Mouse (Mus musculus) cerebellum, postnatal 14 days (tissue): Measurements from ENCODE around the gene Dclre1b.
"Not testable (repeated sequence)": the region's sequence is repeated elsewhere in the genome, so short reads cannot be mapped to it uniquely, and the experiment has no call there.

Experiments used
- DNase-seq, 2 experiments: peaks; one replicate each; pipeline ENCODE4 v3.0.0; 2021; ENCODE audit warnings: mixed read lengths in 2 of 2

The Dclre1b gene

DNA sequence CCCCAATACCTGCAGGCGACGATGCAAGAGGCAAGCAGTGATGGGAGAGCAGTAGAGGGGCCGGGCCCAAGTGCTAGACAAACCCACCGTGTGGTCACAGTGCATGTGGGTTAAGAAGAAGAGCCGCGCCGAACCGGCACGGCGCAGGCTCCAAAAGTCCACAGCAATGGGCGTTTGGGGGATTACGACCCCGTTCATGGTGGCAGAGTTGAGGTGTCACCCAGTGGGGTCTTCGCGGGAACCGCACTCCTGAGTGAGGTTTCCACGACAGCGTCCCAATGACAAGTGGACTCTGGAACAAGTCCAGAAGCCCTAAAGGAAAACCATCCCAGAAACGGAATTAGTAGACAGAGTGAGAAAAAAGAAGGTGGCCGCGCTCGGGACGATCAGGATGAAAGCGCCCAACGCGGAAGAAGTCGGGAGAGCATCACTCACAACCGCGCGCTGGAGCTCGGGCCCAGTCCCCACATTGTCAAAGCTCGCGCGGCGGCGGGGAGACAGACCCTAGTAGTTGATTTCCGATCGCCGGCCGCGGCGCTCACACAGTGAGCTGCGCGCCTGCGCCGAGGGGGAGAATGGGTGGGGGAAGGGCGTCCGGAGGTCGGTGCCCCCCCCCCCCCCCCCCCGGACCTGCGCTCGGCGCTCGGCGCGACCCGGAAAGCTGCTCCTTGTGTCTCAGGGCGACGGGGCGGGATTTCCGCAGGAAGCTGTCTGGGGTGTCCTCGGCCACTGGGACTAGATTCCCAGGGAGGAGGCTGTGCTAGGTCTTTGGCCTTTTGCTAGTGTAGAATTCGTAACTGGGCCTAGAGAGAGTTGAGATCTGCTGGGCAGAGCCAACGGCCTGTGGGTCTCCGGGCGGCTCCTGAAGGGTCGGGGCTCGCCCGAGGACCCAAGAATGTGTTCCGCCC is at the start of gene Dclre1b, which contains the start of the genes Ap4b1 and Gm43064:
TSS of gene Dclre1b (minus strand) at position 554 of the 908 bp plus-strand sequence.
TSS of gene Ap4b1 (plus strand) at position 630 of the 908 bp plus-strand sequence.
TSS of gene Gm43064 (plus strand) at position 683 of the 908 bp plus-strand sequence.
- DNase-seq = peak; percentile 94 to 95

GRCm38 (mm10) chr3:103857977-103858563 is 48.8 kb upstream of the Dclre1b start:
- no peak for DNase-seq

- DNase-seq = peak; percentile 26 to 53
Measured at GRCm38 (mm10) chr3:103857036-103857805, 48.0 kb upstream of the Dclre1b start.

DNA sequence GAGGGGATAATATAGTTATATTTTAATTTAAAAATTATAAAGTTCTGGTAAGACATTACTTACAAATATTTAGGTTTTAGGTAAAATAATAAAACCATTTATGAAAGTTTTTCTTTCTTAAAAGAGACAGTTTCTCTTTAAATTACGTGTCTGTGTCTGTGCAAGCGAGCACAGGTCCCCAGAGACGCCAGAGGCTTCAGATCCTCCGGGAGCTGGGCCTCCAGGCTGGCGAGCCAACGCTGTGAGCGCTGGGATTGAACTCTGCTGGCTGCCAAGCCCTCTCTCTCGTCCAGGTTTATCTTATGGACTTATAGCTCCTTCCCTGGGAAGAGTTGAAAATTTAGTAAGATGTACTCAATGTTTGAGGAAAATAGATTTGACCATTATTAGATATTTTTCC is 44.6 kb upstream of the Dclre1b start:
- peak; percentile 56 to 65 for DNase-seq

- peak; percentile 92 to 96 for DNase-seq
Measured at GRCm38 (mm10) chr3:103852565-103853299, 43.5 kb upstream of the Dclre1b start.

DNA sequence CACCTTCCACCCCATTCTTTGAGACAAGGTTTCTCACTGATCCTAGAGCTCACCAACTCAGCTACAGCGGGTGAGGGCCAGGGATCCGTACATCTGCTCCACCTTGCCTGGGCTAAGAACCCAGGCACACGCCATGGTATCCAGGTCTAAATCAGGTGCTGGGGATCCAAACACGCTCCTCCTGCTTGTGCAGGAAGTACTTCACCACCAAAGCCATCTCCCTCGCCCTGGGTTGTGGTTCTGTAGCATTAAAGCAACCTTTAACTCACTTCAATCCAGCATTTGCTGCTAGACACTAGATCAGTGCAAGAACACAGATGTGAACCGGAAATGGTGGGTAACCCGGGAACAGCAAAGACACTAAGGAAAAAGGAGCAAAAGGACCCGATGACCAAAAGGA is 42.6 kb upstream of the Dclre1b start:
- peak; percentile 49 to 68 for DNase-seq

DNA sequence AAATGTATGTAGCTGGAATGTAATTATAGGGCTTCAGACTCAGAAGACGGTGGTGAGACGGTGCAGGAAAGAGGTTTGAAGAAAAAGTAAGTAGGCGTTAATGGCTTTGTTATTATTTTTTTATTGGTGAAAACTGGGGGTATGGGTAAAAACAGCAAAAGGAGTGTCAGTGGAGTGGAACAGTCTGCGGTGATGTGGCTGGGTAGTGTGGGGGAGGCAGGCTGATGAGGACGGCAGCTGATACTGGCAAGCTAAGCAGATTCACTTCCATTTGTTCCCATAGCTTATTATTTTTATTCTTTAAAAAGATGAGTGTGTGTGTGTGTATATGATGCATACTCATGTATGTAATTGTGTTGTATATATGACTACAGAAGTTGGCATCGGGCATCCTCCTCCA is 42.2 kb upstream of the Dclre1b start:
- DNase-seq = peak; percentile 46 to 63

DNA sequence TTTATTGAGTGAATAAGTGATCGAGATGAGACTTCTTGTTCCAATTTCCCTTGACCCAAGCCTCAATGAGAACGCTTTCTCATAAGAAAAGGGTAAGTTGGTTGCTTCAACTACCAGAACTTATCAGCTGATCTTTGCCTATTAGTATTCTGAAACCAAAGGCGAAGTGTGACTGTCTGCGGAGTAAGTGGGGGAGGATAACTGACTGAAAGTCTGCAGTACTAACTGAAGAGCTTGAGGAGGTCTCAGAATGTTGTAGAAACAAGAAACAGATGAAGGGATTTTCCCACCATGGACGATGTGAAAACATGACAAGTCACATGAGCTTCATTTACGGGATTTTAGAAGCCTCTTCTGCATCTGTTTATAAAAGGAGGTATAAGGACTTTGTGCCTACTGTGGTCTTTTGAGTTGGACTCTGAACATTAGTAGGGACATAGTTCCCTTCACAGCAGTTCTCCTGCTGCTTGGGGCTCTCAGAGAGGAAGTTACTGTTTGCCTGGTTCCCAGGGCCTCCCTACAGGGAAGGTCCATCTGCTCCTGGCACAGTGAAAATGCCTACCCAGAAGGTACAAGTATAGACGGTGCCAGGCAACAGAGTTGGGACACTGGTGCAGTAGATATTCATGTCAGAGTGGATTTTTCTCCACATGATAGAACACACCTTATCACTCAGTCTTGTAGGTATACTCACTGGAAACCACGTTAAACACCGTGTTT is 41.6 kb upstream of the Dclre1b start:
- peak; percentile 85 to 93 for DNase-seq

- DNase-seq = not testable (repeated sequence)
Measured at GRCm38 (mm10) chr3:103840946-103841345, 31.7 kb upstream of the Dclre1b start.

DNA sequence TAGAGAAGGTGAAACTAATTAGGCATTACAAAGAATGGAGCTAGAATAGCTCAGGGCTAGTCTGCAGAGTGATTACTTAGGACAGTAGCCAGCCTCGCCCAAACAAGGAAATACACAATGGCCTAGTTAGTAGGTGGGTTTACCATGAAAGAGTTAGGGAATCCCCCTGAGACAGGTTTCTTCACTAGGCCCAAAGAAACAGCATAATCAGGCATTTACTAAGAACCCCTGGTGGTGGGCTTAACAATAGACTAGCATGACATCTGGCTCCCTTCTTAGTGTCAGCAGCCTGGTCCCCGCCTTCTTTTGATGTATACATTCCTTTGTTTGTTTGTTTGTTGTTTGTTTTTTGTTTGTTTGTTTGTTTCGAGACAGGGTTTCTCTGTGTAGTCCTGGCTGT is 31.0 kb upstream of the Dclre1b start:
- DNase-seq = not testable (repeated sequence)

GRCm38 (mm10) chr3:103839711-103840110 is 30.5 kb upstream of the Dclre1b start:
- no peak for DNase-seq

- no peak for DNase-seq
Measured at GRCm38 (mm10) chr3:103836453-103836852, 27.2 kb upstream of the Dclre1b start.

GRCm38 (mm10) chr3:103835951-103836310 is 26.7 kb upstream of the Dclre1b start:
- peak; percentile 74 to 77 for DNase-seq

- no peak for DNase-seq
Measured at GRCm38 (mm10) chr3:103835272-103835950, 26.2 kb upstream of the Dclre1b start.

DNA sequence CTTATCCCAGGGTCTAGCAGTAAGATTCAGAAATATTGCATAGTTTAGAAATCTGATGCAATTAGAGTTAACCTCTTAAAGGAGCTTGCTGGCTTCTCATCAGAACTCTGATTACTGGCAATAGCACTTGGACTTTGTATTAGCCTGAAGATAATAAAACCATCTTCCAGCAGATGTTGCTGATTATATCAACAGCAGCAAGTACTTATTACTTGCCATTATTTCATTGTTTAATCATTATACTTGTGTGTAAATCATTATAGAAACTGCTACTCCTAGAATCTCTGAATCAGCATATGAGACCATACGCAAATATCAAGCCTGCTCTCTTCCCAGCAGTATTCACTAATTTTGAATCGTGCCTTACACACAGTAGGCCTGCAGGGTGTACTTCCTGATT is 24.8 kb upstream of the Dclre1b start:
- no peak for DNase-seq

- DNase-seq = no peak
Measured at GRCm38 (mm10) chr3:103832426-103832825, 23.2 kb upstream of the Dclre1b start, which contains the start of gene Bcl2l15. Gene Bcl2l15, plus strand, starts transcription at chr3:103832601.

DNA sequence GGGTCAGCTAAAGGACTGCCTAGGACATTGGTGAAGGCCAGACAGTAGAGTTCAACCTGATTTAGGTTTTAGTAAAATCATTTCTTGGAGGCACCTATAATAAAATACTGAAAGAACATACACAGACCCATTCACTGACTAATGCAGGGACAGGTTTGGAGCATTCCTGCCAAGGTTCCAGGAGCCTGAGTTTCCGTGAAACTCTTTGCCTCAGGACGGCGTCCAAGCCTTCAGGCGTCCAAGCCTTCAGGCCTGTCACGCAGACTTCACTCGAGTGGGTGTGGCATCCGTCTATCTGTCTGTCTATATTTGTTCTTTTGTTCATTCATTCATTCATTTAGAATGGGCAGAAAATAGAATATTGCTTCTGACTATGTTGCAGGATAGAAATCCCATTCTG is 21.9 kb upstream of the Dclre1b start:
- peak; percentile 62 to 65 for DNase-seq

GRCm38 (mm10) chr3:103830681-103831080 is 21.4 kb upstream of the Dclre1b start:
- not testable (repeated sequence) for DNase-seq

DNA sequence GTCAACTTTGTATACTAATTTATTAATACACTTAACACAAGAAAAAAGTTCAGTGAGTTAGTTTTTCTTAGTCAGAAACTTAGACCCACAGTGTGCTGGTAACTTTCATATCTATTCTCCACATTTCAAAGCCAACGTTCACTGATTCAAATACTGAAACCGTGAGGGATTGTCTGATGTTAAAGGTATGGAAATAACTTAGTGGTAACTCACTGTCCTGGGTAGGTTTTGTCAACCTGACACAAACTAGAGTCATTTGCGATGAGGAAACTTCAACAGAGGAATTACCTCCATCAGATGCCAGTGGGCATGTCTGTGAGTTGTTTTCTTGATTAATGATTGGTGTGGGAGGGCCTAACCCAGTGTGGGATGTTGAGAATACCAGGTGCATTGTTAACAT is 19.8 kb upstream of the Dclre1b start:
- DNase-seq = no peak

DNA sequence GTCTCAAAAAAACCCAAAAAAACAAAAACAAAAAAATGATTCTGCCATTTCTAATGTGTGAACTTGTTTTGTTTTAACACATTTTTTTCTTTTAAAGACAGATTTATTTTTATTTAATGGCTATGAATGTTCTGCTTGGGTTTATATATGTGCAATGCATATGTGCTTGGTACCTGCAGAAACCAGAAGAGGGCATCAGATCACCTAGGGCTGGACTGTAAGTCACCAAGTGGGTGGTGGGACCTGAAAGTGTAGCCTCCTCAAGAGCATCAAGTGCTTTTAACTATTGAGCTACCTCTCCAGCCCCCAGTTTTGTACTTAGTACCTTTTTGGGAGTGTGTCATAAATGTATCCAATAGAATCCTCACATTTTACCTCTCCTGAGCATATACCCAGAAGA is 18.3 kb upstream of the Dclre1b start:
- no peak for DNase-seq

DNA sequence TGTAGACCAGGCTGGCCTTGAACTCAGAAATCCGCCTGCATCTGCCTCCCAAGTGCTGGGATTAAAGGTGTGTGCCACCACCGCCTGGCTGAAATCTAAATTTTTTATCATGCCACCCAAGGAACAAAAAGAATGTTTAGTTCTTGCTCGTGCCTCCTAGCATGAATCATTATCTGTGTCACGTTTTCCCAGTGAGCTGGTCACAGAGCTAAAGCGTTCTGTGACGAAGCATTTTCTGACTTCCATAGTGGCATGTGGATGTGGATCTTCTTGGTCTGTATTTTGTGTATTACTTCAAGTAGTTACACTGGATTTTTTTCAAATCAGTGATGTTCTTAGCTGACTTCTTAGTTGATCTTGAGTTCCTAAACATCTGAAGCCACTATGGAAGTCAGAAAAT is 1.7 kb upstream of the Dclre1b start:
- no peak for DNase-seq
